Mouse (Mus musculus): ENCODE measurements at regions not wholly inside any gene's neighbourhood (a gene's known extent, or its start where the extent isn't known, plus 50 kb on each side); places are given as distances from the start of the nearest gene placed in this dataset.

GRCm38 (mm10) chr5:64536393-64537112 is 266.6 kb upstream of the Klf3 start:
- DNase-seq (ENCODE audit: low spot score in 2 of 2): no peak

GRCm38 (mm10) chr5:64537113-64537780 is 265.9 kb upstream of the Klf3 start:
- no peak for DNase-seq (ENCODE audit: low spot score in 2 of 2)

- DNase-seq (ENCODE audit: low spot score in 2 of 2): no peak
Measured at GRCm38 (mm10) chr5:64541765-64542164, 261.4 kb upstream of the Klf3 start.

- DNase-seq (ENCODE audit: low spot score in 2 of 2): no peak
Measured at GRCm38 (mm10) chr5:64555931-64556330, 247.3 kb upstream of the Klf3 start.

GRCm38 (mm10) chr5:64566451-64567390 is 236.5 kb upstream of the Klf3 start:
- DNase-seq (ENCODE audit: low spot score in 2 of 2): no peak

GRCm38 (mm10) chr5:64567813-64568212 is 235.4 kb upstream of the Klf3 start:
- DNase-seq (ENCODE audit: low spot score in 2 of 2): no peak

- no peak for DNase-seq (ENCODE audit: low spot score in 2 of 2)
Measured at GRCm38 (mm10) chr5:64568294-64568693, 234.9 kb upstream of the Klf3 start.

GRCm38 (mm10) chr5:64574386-64574785 is 228.8 kb upstream of the Klf3 start:
- no peak for DNase-seq (ENCODE audit: low spot score in 2 of 2)

- DNase-seq (ENCODE audit: low spot score in 2 of 2): no peak
Measured at GRCm38 (mm10) chr5:64575896-64576295, 227.3 kb upstream of the Klf3 start.

GRCm38 (mm10) chr5:64576426-64577262 is 226.5 kb upstream of the Klf3 start:
- no peak for DNase-seq (ENCODE audit: low spot score in 2 of 2)

GRCm38 (mm10) chr5:64577424-64577823 is 225.8 kb upstream of the Klf3 start:
- no peak for DNase-seq (ENCODE audit: low spot score in 2 of 2)

GRCm38 (mm10) chr5:64578536-64578935 is 224.7 kb upstream of the Klf3 start:
- DNase-seq (ENCODE audit: low spot score in 2 of 2): no peak

- no peak for DNase-seq (ENCODE audit: low spot score in 2 of 2)
Measured at GRCm38 (mm10) chr5:64579086-64579485, 224.1 kb upstream of the Klf3 start.

GRCm38 (mm10) chr5:64579494-64580339 is 223.5 kb upstream of the Klf3 start:
- no peak for DNase-seq (ENCODE audit: low spot score in 2 of 2)

- no peak for DNase-seq (ENCODE audit: low spot score in 2 of 2)
Measured at GRCm38 (mm10) chr5:64580340-64580723, 222.9 kb upstream of the Klf3 start.

- DNase-seq (ENCODE audit: low spot score in 2 of 2): no peak
Measured at GRCm38 (mm10) chr5:64580786-64581445, 222.3 kb upstream of the Klf3 start.

GRCm38 (mm10) chr5:64581461-64581860 is 221.7 kb upstream of the Klf3 start:
- DNase-seq (ENCODE audit: low spot score in 2 of 2): no peak

- no peak for DNase-seq (ENCODE audit: low spot score in 2 of 2)
Measured at GRCm38 (mm10) chr5:64582031-64582430, 221.2 kb upstream of the Klf3 start.

- DNase-seq (ENCODE audit: low spot score in 2 of 2): no peak
Measured at GRCm38 (mm10) chr5:64584308-64584707, 218.9 kb upstream of the Klf3 start.

All from spleen, postnatal 14 days (tissue).